20 mouse cellular contexts compared by ENCODE assay signal in genomic region chr19:21571986-21572385, GRCm38 (mm10).
DNase-seq lines count a peak whose midpoint lies in the region; ATAC-seq and TF ChIP-seq lines count a peak whose summit lies in the region.
"Had no signal": no experiment of that assay in that cellular context is flagged by ENCODE, and none has a peak within 500 bp of the region (broad histone marks: within the 10 kb centered on the region; RNA-seq: fewer than 3 reads in every experiment).

No protein-coding gene starts in this region.

- 0 out of 2 replicates have a peak overlapping the region, but pooled peaks have one; percentile 3 for H3K4me2 ChIP-seq in heart, embryonic 12.5 days
- peak overlapping the region; percentile 51 for H3K4me2 ChIP-seq in kidney, embryonic 15.5 days
- H3K4me2 ChIP-seq in CH12.LX (ENCODE audit: insufficient read depth, low read depth, poor library complexity, severe bottlenecking): peak overlapping the region; percentile 89
- peak overlapping the region; percentile 29 for H3K4me2 ChIP-seq in heart, embryonic 15.5 days
- H3K4me2 ChIP-seq: hindbrain, embryonic 15.5 days; liver, embryonic 15.5 days; lung, embryonic 15.5 days; midbrain, embryonic 15.5 days had no signal

- TF ChIP-seq CTCF in CH12.LX (conservative IDR thresholded peaks at IDR 0.05 in 1 of 2, IDR thresholded peaks at IDR 0.05 in 1 of 2; ENCODE audit: low read depth in 2 of 2, low read length in 2 of 2): no peak

- no peaks in the 10 kb centered on the region for H3K27me3 ChIP-seq in heart, embryonic 12.5 days (replicated peaks)
- H3K27me3 ChIP-seq in kidney, embryonic 15.5 days: no peaks in the 10 kb centered on the region
- H3K27me3 ChIP-seq in CH12.LX (replicated peaks): no peaks in the 10 kb centered on the region
- no peaks in the 10 kb centered on the region for H3K27me3 ChIP-seq in heart, embryonic 15.5 days
- H3K27me3 ChIP-seq: hindbrain, embryonic 15.5 days; liver, embryonic 15.5 days; lung, embryonic 15.5 days; midbrain, embryonic 15.5 days had no signal

- TF ChIP-seq RAD21 in CH12.LX (IDR thresholded peaks at IDR 0.05; ENCODE audit: low read depth, low read length): no peak

- no peak for ATAC-seq in heart, embryonic 12.5 days (ENCODE audit: insufficient number of reproducible peaks, low FRiP score)
- 0 out of 2 replicates have a peak, but pooled peaks have one; percentile 1 for ATAC-seq in kidney, embryonic 15.5 days (replicated peaks; ENCODE audit: low FRiP score)
- ATAC-seq in heart, embryonic 15.5 days (replicated peaks; ENCODE audit: insufficient number of reproducible peaks, insufficient read depth, low FRiP score, low read depth): no peak

- H3K79me2 ChIP-seq in CH12.LX (replicated peaks; ENCODE audit: control insufficient read depth, extremely low read depth, insufficient read depth, poor library complexity, severe bottlenecking): peaks cover 3% of the 10 kb centered on the region; the same call in 1 of the 2 replicates

- in situ Hi-C loops in CH12.LX (cut with MboI; ENCODE audit: low pct_ligation_motif_present, low pct_unique_long_range_greater_than_20kb, low sequenced_read_pairs): loop anchor here (10.0 to 25.0 kb wide), 2 partner anchors 83 to 740 kb away; partner anchors contain the start of genes 1110059E24Rik and Abhd17b

- H3K9me3 ChIP-seq in heart, embryonic 12.5 days (replicated peaks): no peaks in the 10 kb centered on the region
- no peaks in the 10 kb centered on the region for H3K9me3 ChIP-seq in kidney, embryonic 15.5 days (replicated peaks)
- H3K9me3 ChIP-seq in CH12.LX (replicated peaks; ENCODE audit: low read length): no peaks in the 10 kb centered on the region
- H3K9me3 ChIP-seq in heart, embryonic 15.5 days (replicated peaks): no peaks in the 10 kb centered on the region
- H3K9me3 ChIP-seq: forebrain, embryonic 10.5 days; hindbrain, embryonic 15.5 days; liver, embryonic 15.5 days; lung, embryonic 15.5 days; midbrain, embryonic 15.5 days had no signal

- no peak for TF ChIP-seq EP300 in CH12.LX (IDR thresholded peaks at IDR 0.05; ENCODE audit: low read length)

- no peak for DNase-seq in heart, postnatal 4 days
- DNase-seq in kidney, adult 18-20 months: no peak
- DNase-seq in CH12.LX (ENCODE audit: extremely low read depth): no peak
- no peak for DNase-seq in spleen, postnatal 14 days (ENCODE audit: low spot score in 2 of 2)
- DNase-seq: adrenal gland, postnatal 10 days; cerebellum, adult 18-20 months; cerebellum, postnatal 14 days; gastrocnemius, postnatal 25 days; layer of hippocampus, adult 9-11 months; liver; lung, postnatal 36 days had no signal

- no peak overlapping the region for H3K4me3 ChIP-seq in heart, embryonic 12.5 days
- H3K4me3 ChIP-seq in kidney, embryonic 15.5 days (replicated peaks): peak overlapping the region; percentile 17; the same call in 1 of the 2 replicates
- H3K4me3 ChIP-seq in CH12.LX (replicated peaks in 1 of 3; ENCODE audit: low read depth in 2 of 3, low read length in 2 of 3, poor library complexity in 1 of 3): peak overlapping the region in 1 of 3 experiments; percentile 55
- H3K4me3 ChIP-seq in heart, embryonic 15.5 days: no peak overlapping the region
- H3K4me3 ChIP-seq: forebrain, embryonic 10.5 days; hindbrain, embryonic 15.5 days; left cerebral cortex, adult 2 months; liver, embryonic 15.5 days; lung, embryonic 15.5 days; midbrain, embryonic 15.5 days had no signal

- peaks cover 19% of the 10 kb centered on the region for H3K4me1 ChIP-seq in heart, embryonic 12.5 days (replicated peaks)
- peaks cover 15% of the 10 kb centered on the region for H3K4me1 ChIP-seq in kidney, embryonic 15.5 days
- H3K4me1 ChIP-seq in CH12.LX (ENCODE audit: control insufficient read depth in 1 of 2, insufficient read depth in 2 of 2): peaks cover 8 to 36% of the 10 kb centered on the region in 2 experiments
- H3K4me1 ChIP-seq in heart, embryonic 15.5 days (replicated peaks): peaks cover 22% of the 10 kb centered on the region

- 51% methylated on average over 7 of the region's 7 CpGs for WGBS in heart, embryonic 12.5 days
- WGBS in kidney, embryonic 15.5 days: 30% methylated on average over 7 of the region's 7 CpGs
- WGBS in heart, embryonic 15.5 days: 29% methylated on average over 7 of the region's 7 CpGs

- H3K9ac ChIP-seq in heart, embryonic 12.5 days: no peak overlapping the region
- H3K9ac ChIP-seq in kidney, embryonic 15.5 days: no peak overlapping the region
- H3K9ac ChIP-seq in CH12.LX (ENCODE audit: insufficient read depth, low read depth): peak overlapping the region; percentile 68; the same call in 1 of the 2 replicates
- H3K9ac ChIP-seq in heart, embryonic 15.5 days: no peak overlapping the region
- H3K9ac ChIP-seq: hindbrain, embryonic 15.5 days; liver, embryonic 15.5 days; lung, embryonic 15.5 days; midbrain, embryonic 15.5 days had no signal

- no peaks in the 10 kb centered on the region for H3K36me3 ChIP-seq in heart, embryonic 12.5 days
- H3K36me3 ChIP-seq in kidney, embryonic 15.5 days: no peaks in the 10 kb centered on the region
- no peaks in the 10 kb centered on the region for H3K36me3 ChIP-seq in CH12.LX (replicated peaks in 1 of 2; ENCODE audit: control insufficient read depth in 1 of 2, insufficient read depth in 1 of 2, low read length in 1 of 2)
- H3K36me3 ChIP-seq in heart, embryonic 15.5 days: no peaks in the 10 kb centered on the region
- H3K36me3 ChIP-seq: forebrain, embryonic 10.5 days; hindbrain, embryonic 15.5 days; liver, embryonic 15.5 days; lung, embryonic 15.5 days; midbrain, embryonic 15.5 days had no signal

- H3K27ac ChIP-seq in heart, embryonic 12.5 days (ENCODE audit: poor library complexity, severe bottlenecking): peak overlapping the region; percentile 31; the same call in 1 of the 2 replicates
- 0 out of 2 replicates have a peak overlapping the region, but pooled peaks have one; percentile 45 for H3K27ac ChIP-seq in kidney, embryonic 15.5 days
- no peak overlapping the region for H3K27ac ChIP-seq in CH12.LX (ENCODE audit: insufficient read depth, low read depth)
- peak overlapping the region; percentile 51 for H3K27ac ChIP-seq in heart, embryonic 15.5 days
- H3K27ac ChIP-seq: forebrain, embryonic 10.5 days; hindbrain, embryonic 15.5 days; left cerebral cortex, adult 2 months; liver, embryonic 15.5 days; lung, embryonic 15.5 days; midbrain, embryonic 15.5 days had no signal

- dilution Hi-C loops in CH12.LX (cut with MboI; ENCODE audit: extremely low pct_ligation_motif_present, extremely low pct_unique_long_range_greater_than_20kb, low sequenced_read_pairs): no loop called here

- no peak for TF ChIP-seq POLR2A in CH12.LX (IDR thresholded peaks at IDR 0.05; ENCODE audit: low read depth, low read length)

TF ChIP-seq in CH12.LX, 34 proteins besides CTCF, POLR2A, EP300 and RAD21:
- TF ChIP-seq SIN3A (IDR thresholded peaks at IDR 0.05; ENCODE audit: low read length): no peak
- TF ChIP-seq TCF12 (IDR thresholded peaks at IDR 0.05; ENCODE audit: low read depth, low read length): no peak
- TF ChIP-seq SMC3 (IDR thresholded peaks at IDR 0.05; ENCODE audit: low read depth, low read length): no peak
- no peak for TF ChIP-seq KAT2A (IDR thresholded peaks at IDR 0.05; ENCODE audit: insufficient replicate concordance, low read length)
- no peak for TF ChIP-seq IRF4 (IDR thresholded peaks at IDR 0.05; ENCODE audit: low read depth, low read length)
- no peak for TF ChIP-seq PAX5 (IDR thresholded peaks at IDR 0.05; ENCODE audit: low read length)
- TF ChIP-seq ZC3H11A (IDR thresholded peaks at IDR 0.05; ENCODE audit: low read depth, low read length): no peak
- TF ChIP-seq JUND (conservative IDR thresholded peaks at IDR 0.05; ENCODE audit: low read depth, low read length): no peak
- TF ChIP-seq ETS1 (conservative IDR thresholded peaks at IDR 0.05; ENCODE audit: low read depth, low read length): no peak
- TF ChIP-seq HCFC1 (IDR thresholded peaks at IDR 0.05; ENCODE audit: low read depth, low read length): no peak
- TF ChIP-seq POLR2AphosphoS2 (IDR thresholded peaks at IDR 0.05; ENCODE audit: low read depth, low read length): no peak
- TF ChIP-seq NRF1 (IDR thresholded peaks at IDR 0.05; ENCODE audit: low read depth, low read length): no peak
- TF ChIP-seq MAFK (IDR thresholded peaks at IDR 0.05; ENCODE audit: insufficient replicate concordance, low read length): no peak
- TF ChIP-seq E2F4 (IDR thresholded peaks at IDR 0.05; ENCODE audit: insufficient replicate concordance, low read depth, low read length): no peak
- no peak for TF ChIP-seq ZNF384 (IDR thresholded peaks at IDR 0.05; ENCODE audit: low read depth, low read length)
- TF ChIP-seq GABPA (IDR thresholded peaks at IDR 0.05; ENCODE audit: insufficient replicate concordance, low read depth, low read length): no peak
- no peak for TF ChIP-seq ELF1 (IDR thresholded peaks at IDR 0.05; ENCODE audit: low read depth, low read length)
- no peak for TF ChIP-seq UBTF (IDR thresholded peaks at IDR 0.05; ENCODE audit: low read depth, low read length)
- TF ChIP-seq JUN (IDR thresholded peaks at IDR 0.05; ENCODE audit: insufficient read depth, low read depth, low read length): no peak
- TF ChIP-seq ZKSCAN1 (IDR thresholded peaks at IDR 0.05; ENCODE audit: borderline replicate concordance, low read depth, low read length): no peak

Comparison
In these comparisons a context has a peak if more than half of its experiments do, and no peak if none do; other contexts are left out.
1. H3K4me2 ChIP-seq: peak in every context shown above with its lines; median percentile 89 in CH12.LX; 51 in kidney, embryonic 15.5 days; 29 in heart, embryonic 15.5 days; 3 in heart, embryonic 12.5 days.